Mouse (Mus musculus) telencephalon, adult 2 months (tissue): ENCODE measurements around the gene Neurl3.

ENCODE experiments used
- DNase-seq: peaks from one replicate; pipeline ENCODE4 v3.0.0-alpha.2; 2011; ENCODE audit warnings: low read depth, low spot score

Gene Neurl3

DNA sequence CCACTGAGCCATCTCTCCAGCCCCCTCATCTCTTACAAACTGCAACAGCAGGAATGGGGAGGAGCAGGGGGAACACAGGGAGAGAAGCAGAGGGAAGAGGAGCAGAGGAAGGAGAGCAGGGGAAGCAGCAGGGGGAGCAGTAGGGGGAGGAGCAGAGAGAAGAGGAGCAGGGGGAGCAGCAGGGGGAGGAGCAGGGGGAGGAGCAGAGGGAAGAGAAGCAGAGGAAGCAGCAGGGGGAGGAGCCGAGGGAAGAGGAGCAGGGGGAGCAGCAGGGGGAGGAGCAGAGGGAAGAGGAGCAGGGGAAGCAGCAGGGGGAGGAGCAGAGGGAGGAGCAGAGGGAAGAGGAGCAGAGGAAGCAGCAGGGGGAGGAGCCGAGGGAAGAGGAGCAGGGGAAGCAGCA, 15.8 kb downstream of the Neurl3 start:
- DNase-seq, result no peak

DNA sequence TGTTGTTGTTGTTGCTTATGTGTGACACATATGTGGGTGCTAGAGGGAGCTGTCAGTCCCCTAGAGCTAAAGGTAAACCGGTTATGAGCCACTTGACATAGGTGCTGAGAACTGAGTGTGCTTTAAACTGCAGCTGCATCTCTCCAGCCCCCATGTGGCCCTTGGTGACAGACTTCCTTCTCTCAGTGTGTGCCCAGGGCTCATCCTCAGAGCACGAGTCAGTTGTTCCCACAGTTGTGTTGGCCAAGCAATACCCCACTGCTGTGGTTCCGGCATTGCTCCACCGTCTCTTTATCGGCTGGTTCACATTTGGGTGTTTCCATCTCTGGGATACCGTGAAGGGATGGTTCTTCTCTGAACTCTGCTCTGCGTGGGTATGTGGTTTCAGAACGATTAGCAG, 17.2 kb downstream of the Neurl3 start:
- no peak for DNase-seq

DNA sequence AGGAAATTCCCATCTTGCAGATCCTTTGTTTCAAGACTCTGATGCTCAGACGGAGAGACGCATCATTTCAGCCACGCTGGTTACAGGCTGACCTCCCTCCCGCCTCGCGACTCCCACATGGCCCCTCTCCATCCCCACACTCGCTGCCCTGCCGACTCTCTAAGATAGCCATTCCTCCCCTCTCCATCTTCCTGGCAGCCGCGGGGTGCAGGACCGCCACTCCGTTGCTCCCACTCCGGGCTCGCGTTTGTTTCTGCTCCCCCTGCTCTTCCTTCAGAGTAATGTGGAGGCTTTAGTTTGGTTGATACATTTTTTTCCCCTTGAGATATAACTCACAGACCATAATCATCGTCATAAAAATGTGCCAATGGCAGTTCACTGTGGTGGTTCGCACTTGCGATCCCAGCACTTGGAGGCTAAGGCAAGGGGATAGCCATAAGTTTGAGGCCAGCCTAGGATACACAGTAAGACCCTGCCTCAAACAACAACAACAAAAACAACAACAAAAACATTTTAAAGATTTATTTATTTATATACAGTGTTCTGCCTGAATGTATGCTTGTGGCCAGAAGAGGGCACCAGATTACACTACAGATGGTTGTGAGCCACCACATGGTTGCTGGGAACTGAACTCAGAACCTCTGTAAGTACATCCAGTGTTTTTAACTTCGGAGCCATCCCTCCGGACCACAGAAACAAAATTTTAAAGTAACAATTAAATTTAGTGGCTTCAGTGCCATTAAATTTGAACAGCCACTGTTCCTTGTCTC, 18.4 kb downstream of the Neurl3 start:
- DNase-seq, result no peak

DNA sequence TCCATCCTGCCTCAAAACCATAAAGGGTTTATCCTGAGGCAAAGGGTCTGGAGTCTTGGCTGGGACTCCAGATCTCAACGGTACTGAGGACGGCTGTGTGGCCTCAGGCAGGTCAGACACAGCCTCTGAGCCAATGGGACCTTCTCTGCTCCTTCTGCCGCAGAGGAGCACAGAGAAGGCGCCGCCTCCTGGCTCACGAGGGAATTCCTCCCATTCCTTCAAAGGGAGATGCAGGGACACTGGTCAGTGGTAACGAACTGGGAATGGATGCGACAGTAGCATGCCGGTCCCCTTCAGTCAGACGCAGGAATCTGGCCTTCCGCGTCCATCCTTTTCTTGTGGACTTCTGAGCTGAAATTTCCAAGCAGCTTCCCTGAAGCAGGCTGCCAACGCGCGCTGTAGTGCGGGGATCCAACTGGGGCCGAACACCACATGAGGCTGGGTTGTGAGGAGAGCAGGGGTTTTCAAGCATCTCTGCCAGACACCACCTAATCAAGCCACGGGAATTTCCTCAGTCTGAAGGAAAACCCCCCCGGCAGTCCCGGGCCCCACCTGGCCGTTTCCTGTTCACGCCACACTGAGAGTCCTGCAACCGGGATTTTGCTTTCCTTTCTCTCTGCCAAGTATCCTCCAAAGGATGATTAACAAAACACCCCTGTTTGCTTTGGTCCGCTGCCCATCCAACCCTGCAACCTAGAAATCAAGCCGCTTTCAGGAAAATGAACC, 19.7 kb downstream of the Neurl3 start:
- no peak for DNase-seq

DNA sequence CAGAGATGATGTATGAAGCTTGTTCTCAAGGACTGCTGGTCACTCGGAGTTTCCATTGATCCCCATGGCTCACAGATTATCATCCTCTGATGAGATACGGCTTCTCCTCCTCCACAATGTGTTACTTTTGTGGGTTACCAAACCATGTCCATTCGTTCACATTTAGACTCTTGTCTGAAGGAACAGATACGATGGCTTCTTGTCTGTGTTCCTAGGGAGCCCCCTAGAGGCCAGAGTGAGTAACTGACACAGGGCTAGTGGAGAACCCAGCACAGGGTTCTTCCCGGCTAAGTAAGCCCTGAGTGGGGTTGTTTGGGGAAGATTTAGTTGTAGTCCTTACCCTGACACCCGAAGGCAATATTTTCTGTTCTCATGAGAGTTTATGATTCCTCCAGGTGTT, 21.7 kb downstream of the Neurl3 start:
- peak; percentile 47 for DNase-seq

DNA sequence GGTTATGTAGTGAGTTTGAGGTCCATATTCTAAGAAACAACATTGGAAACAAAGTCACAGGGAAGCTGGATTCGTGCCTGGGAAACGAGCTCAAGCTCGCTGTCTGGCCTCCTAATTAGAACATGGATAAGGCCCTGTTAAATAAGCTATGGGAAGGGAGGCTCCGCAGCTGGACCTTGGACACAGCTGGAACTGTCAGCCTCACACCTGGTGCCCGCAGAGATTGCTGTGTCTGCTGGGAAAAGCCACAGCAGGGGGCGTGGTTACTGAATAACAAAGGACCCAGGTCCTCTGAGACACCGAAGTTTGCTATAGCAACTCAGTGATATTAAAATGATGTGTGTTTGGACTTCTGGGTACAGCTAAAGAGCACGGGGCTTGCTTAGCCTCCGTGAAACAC, 23.1 kb downstream of the Neurl3 start:
- DNase-seq, result no peak

DNA sequence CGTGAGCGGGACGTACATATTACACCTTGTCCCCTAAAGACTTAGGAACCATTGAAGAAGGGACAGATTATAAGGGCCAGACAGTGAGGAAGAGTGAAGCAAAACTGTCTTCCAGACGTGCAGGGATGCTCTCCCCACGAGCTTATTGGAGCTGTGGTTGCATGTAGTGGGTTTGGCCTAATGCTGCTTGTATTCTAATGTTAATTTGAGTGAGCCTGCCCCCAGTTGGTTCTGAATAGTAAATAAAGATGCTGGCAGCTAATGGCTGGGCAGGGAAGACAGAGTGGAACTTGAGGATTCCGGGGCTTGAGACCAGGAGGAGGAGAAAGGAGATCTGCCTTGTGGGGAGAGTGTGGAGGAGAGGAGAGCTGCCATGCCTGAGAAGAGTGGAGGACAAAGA, 27.8 kb downstream of the Neurl3 start:
- DNase-seq, result no peak

DNA sequence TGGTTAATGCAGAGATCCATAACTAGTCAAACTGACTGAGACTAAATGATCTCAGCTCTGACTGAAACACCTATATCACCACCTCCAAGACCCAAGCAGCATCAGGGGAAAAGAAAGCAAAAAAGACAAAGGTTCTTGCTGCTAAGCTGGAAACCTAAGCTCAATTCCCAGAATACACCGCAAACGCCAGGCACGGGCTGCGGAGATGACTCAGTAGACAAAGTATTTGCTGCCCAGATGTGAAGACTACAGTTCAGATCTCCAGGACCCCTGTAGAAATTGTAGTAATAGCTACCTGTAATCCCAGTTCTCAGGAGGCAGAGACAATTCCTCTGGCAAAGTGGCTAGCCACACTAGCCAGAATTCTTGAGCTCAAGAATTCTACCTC, 29.7 kb downstream of the Neurl3 start:
- DNase-seq, result no peak

DNA sequence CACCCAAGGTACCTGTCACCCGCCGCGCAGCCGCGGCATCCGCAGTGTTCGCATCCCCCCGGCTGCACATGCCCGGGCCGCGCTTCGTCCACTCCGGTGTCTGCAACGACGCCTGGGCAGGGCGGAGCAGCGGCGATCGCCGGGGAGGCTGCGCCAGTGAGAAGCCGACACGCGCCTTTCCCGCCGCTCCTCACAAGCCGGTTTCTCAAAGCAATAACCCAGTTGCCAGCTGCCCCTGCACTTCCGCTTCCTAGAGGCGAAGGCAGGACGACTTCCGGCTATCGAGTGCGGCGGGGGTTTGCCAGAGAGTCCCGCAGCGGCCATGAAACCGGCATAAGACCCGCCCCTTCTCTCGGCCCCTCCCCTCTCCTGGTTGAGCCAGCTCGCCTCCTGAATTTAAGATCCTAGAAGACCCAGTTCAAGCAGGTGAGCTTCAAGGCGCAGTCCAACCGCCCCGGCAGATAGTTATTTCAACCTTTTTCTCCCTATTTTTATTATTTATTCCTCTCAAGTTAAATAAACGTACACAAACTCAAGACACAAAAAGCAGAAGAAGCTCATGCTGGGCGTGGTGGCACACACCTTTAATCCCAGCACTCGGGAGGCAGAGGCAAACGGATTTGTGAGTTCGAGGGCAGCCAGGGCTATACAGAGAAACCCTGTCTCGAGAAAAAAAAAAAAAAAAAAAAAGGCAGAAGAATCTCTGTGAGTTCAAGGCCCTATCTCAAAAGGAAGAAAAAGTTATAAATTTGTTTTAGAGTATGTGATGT, 30.2 kb downstream of the Neurl3 start, which contains the start of gene Uggt1:
Gene Uggt1 (minus strand): TSS at position 663 of the 770 bp plus-strand sequence.
- DNase-seq, result peak; percentile 96

DNA sequence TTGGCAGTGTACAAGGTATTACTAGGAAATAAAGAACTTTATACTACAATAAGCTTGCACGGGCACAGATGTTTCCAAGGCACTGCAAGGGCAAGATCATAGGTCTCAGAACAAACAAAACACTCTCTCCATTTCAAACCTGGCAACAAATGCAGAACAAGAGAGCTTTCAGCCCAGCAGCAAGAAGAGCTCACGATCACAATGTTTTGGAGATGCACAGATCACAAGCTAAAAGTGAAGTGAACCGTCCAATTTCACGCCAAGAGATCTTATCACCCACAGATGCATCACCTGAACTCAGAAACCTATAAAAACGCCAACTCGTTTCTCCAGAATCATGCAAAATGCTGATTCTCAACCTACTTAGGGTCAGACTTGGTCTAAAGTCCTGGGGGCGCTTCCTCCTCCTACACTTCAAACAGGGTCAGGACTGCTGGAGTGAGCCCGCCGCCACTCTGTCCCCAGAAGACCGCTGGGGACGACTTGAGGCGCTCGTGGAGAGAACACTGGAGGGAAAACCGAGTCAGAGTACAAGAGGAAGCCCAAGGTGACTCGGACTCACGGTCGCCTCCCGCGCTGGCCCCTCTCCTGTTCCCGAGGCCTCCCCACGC, 30.9 kb downstream of the Neurl3 start:
- no peak for DNase-seq

DNA sequence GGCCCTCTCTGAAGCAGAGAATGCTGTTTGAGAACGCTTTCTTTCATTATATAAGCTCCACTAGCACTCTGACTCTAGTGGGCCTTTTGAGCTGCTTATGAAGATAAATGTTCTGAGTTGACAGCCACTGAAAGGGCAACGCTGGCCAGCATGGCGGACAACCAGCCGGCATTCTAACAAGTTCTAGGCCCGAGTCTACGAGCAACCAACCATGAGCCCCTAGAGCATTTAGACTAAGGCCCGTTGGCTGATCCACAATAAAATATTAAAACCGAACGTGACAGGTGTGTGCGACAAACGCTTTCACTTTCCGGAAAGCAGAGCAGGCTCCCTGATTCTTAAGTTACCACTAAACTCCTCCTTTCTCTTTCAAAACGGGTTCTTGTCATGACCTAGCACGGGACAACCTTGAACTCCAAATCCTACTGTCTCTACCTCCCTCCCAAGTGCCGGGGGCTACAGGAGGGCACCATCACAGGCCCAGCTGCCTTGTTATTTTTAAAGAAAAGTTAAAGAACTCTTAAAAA, 32.5 kb downstream of the Neurl3 start:
- no peak for DNase-seq

DNA sequence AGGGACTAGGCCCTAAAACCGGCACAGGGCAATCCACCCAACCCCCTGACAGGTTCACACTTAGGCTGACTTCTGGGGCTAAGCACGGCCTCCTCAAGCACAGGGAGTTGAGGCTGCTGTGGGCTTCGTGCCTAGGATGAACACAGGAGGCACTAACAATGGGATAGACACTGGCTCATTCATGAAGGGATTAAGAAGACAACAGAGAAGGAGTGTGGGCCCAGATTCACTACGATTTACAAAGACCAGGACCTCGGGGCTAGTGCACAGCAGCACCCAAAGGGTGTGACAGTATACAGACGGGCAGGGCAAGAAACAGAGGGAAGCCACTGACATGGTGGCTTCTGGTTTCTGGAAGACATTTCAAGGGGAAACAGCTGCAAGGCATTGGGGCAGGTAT, 34.3 kb downstream of the Neurl3 start:
- no peak for DNase-seq

DNA sequence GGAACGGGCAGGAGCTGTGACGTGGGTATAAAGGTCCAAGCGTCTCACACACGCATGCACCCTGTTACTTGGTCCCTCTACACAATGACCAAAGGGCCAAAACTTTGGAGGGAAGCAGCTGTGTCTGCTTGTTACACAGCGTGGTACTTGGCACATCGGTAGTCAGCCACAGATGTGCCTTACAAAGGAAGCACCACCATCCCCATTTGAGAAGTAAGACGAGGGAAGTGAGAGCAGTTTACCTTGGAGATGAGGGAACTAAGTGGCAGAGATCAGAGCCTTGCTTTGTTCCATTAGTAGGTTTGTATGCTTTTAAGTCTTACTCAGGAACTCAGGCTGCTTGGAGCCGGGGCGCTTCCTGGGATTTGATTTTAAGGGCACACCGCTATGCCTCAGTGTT, 35.1 kb downstream of the Neurl3 start:
- no peak for DNase-seq

DNA sequence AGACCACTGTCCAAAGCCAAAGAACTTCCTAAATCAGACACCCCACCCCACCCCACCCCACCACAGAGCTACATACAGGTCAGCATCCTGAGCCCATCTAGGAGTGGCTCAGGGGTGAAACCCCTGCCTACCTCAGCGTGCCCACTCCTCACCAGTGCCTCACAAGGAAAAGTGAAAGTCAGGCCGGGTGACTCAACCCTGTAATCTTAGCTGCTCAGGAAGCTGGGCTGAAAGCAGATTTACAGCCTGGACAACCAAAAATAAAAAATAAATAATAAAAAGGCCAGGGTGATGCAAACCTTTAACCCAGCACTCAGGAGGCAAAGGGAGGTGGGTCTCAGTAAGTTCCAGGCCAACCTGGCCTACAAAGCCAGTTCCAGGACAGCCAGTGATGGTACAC, 38.6 kb downstream of the Neurl3 start:
- no peak for DNase-seq

DNA sequence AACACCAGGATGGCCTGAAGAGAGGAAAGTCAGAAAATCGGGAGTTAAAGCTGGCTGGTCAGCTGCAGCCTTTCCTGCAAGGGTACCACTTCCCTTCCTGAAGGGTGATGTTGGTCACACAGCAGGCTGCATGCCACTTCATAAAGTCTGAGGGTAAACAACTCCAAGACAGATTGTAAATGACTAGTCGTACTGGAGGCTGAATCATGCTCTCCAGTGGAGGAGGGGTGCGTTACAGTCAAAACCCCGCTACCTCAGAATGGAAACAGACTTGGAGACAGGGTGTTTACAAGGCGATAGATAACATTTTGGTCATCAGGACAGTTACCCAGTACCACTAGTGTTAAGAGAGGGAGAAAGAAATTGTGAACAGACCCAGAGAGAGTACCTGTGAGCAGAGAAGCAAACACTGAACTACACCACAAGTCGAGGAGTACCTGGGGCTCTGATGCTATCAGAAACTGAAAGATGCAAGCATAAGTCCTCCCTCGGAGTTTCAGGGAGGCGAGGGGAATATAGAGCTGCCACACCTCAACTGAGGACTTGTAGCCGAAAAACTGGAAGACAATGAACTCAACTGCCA, 39.3 kb downstream of the Neurl3 start:
- DNase-seq, result no peak

DNA sequence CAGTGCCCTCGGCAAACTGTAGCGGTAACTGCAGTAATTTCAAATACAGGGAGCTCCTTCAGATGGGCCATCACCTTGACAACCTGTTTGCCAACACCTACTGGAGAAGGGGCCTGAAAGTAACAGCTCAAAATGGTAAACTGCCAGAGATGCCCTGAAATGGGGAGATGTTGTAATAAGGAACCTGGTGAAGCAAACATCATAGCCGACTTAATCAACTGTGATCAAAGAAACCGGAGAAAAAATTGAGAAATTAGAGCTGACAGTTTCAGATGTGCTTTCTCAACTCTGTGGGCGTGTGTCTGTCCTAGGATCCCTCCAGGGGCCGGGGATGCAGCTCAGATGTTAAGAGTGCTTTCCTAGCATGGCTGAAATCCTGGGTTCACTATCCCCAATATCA, 41.3 kb downstream of the Neurl3 start:
- DNase-seq, result no peak

DNA sequence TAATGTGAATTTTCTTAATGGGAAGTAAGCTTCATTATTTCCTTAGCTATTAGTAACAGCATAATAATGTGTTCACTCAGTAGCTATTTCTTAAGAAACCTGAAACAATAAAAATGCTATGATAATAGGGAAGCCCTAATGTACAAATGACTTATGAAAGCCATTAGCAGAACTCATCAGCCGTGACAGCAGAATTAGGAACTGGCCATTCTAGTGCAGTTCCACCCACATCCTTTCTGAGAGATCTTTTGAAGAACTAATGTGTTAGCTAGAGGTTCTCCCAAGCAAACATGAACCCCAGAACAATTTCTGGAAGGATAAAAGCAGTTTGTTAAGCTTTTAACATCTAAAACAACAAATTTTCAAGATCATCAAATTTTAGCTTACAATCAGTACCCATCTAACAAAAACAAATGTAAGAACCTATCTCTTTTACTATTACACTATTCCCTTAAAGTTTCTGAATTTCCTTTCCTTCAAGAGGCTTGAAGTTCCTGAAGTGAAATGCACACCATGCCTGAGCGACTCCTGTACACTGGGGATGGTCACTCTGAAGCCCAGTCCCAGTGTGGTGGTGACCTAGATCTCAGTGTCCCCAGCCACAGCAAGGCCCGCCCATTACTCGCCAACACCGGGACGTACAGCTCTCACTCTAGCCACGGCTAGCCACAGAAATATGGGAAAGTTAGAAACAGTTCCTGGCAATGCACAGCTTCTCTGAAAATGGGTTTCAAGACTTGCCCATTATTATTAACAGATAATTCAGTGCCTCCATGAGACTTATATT, 43.4 kb downstream of the Neurl3 start:
- no peak for DNase-seq

DNA sequence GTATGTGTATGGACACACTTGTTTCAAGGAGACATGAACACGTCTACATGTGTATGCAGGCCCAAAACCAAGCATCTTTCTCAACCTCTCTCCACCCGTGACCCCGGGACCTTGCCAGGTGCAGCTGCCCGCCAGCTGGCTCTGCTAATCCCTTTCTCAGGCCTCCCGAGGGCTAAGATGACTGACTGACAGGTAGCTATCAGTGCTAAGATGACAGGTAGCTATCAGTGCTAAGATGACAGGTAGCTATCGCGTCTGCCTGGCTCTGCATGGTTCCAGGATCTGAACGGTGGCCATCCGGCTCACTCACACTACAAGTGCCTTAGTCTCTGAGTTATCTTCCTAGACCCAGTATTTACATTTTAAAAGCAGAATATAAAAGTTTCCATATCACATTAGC, 46.0 kb downstream of the Neurl3 start:
- no peak for DNase-seq

DNA sequence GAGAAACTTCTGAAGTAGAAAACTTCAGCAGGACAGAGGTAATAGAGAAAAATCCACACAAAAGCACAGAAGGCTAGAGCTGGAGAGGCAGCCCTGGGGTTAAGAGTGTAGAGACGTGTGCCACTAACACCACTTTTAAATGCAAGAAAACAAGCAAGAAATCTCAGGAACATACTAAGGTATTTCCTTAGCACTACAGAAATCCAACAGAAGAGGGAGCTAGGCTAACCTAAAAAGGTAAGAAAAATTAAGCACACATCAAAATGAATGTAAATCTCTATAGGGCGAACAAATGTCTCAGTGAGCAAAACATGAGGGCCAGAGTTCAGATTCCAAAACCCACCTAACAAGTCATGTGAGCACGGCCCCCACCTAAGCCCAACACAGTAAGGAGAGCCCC, 49.8 kb downstream of the Neurl3 start:
- no peak for DNase-seq
